Mouse (Mus musculus) kidney, postnatal 10 days (tissue): ENCODE results near the gene Stat3.

Experiments
- DNase-seq: peaks from one replicate; pipeline ENCODE4 v3.0.0; 2021; ENCODE audit warnings: mixed read lengths

The Stat3 gene

GRCm38 (mm10) chr11:100963647-100964046, 24.3 kb upstream of the Stat3 start:
- no peak for DNase-seq

GRCm38 (mm10) chr11:100962371-100962911, 23.1 kb upstream of the Stat3 start:
- no peak for DNase-seq

GRCm38 (mm10) chr11:100960540-100960939, 21.2 kb upstream of the Stat3 start:
- DNase-seq, result peak; percentile 76

- no peak for DNase-seq
Measured at GRCm38 (mm10) chr11:100959826-100960225, 20.5 kb upstream of the Stat3 start.

- peak; percentile 85 for DNase-seq
Measured at GRCm38 (mm10) chr11:100959464-100959810, 20.1 kb upstream of the Stat3 start.

GRCm38 (mm10) chr11:100958613-100959463, 19.5 kb upstream of the Stat3 start:
- DNase-seq, result peak; percentile 36

- no peak for DNase-seq
Measured at GRCm38 (mm10) chr11:100957915-100958469, 18.7 kb upstream of the Stat3 start.

GRCm38 (mm10) chr11:100957244-100957643, 17.9 kb upstream of the Stat3 start:
- peak; percentile 96 for DNase-seq

GRCm38 (mm10) chr11:100949540-100949939, 10.2 kb upstream of the Stat3 start:
- DNase-seq, result no peak

- no peak for DNase-seq
Measured at GRCm38 (mm10) chr11:100948317-100948716, 9.0 kb upstream of the Stat3 start.

- DNase-seq, result no peak
Measured at GRCm38 (mm10) chr11:100947548-100947947, 8.2 kb upstream of the Stat3 start.

- DNase-seq, result peak; percentile 60
Measured at GRCm38 (mm10) chr11:100946862-100947261, 7.5 kb upstream of the Stat3 start.

- no peak for DNase-seq
Measured at GRCm38 (mm10) chr11:100942388-100942787, 3.0 kb upstream of the Stat3 start.

- DNase-seq, result peak; percentile 46
Measured at GRCm38 (mm10) chr11:100938711-100939511, 429 bp downstream of the Stat3 start.

- no peak for DNase-seq
Measured at GRCm38 (mm10) chr11:100938112-100938511, 1.2 kb downstream of the Stat3 start.

GRCm38 (mm10) chr11:100937295-100937694, 2.0 kb downstream of the Stat3 start:
- DNase-seq, result no peak

GRCm38 (mm10) chr11:100935373-100936355, 3.7 kb downstream of the Stat3 start:
- DNase-seq, result no peak

GRCm38 (mm10) chr11:100931254-100931921, 8.0 kb downstream of the Stat3 start:
- DNase-seq, result peak; percentile 70

GRCm38 (mm10) chr11:100930611-100931010, 8.7 kb downstream of the Stat3 start:
- DNase-seq, result no peak

GRCm38 (mm10) chr11:100927386-100927785, 12.0 kb downstream of the Stat3 start:
- no peak for DNase-seq

- DNase-seq, result no peak
Measured at GRCm38 (mm10) chr11:100924386-100924919, 14.9 kb downstream of the Stat3 start.
